Mouse (Mus musculus) hindbrain, embryonic 11.5 days (tissue): Measurements from ENCODE around the gene Banp. TPM values are rescaled to one million over a fixed set of nuclear protein-coding genes. Genes with fewer than 3 reads are reported as not detected.

Source experiments
- ATAC-seq: fragments of 200-750 bp; cut with Nextera tagmentation; 2 replicates; pipeline ENCODE4 v1.8.0; 2017; ENCODE audit warnings: mild to moderate bottlenecking, moderate TSS enrichment, moderate library complexity; ENCODE audit not compliant: low FRiP score
- DNase-seq: peaks from one replicate; pipeline ENCODE4 v3.0.0-alpha.2; 2015; ENCODE audit warnings: low spot score
- H3K27ac ChIP-seq: fragments of 300-500 bp; sonication (generic); 2 replicates; pipeline ENCODE4 v1.5.1; 2014; ENCODE audit warnings: mild to moderate bottlenecking, low read depth, low read length
- H3K27me3 ChIP-seq: fragments of 300-500 bp; sonication (generic); 2 replicates; pipeline ENCODE4 v1.6.1; 2014; ENCODE audit warnings: mild to moderate bottlenecking, low read length, moderate library complexity, mixed read lengths; ENCODE audit not compliant: control insufficient read depth, insufficient read depth
- H3K36me3 ChIP-seq: fragments of 300-500 bp; sonication (generic); 2 replicates; pipeline ENCODE4 v1.6.1; 2014; ENCODE audit warnings: mild to moderate bottlenecking, low read length, moderate library complexity, mixed read lengths; ENCODE audit not compliant: control insufficient read depth, insufficient read depth
- H3K4me1 ChIP-seq: fragments of 300-500 bp; sonication (generic); replicated peaks from 2 replicates; pipeline ENCODE4 v1.6.1; 2014; ENCODE audit warnings: low read length, mixed read lengths; ENCODE audit not compliant: control insufficient read depth, insufficient read depth
- H3K4me2 ChIP-seq: fragments of 300-500 bp; sonication (generic); replicated peaks from 2 replicates; pipeline ENCODE4 v1.6.1; 2014; ENCODE audit warnings: mild to moderate bottlenecking, low read depth, low read length
- H3K4me3 ChIP-seq: fragments of 300-500 bp; sonication (generic); 2 replicates; pipeline ENCODE4 v1.5.1; 2014; ENCODE audit warnings: low read depth, low read length
- H3K9ac ChIP-seq: fragments of 300-500 bp; sonication (generic); 2 replicates; pipeline ENCODE4 v1.6.1; 2014; ENCODE audit warnings: low read depth, low read length
- H3K9me3 ChIP-seq: fragments of 300-500 bp; sonication (generic); 2 replicates; pipeline ENCODE4 v1.6.1; 2016; ENCODE audit warnings: low read length; ENCODE audit not compliant: control insufficient read depth
- WGBS: fragments of 180-500 bp; shearing (Covaris S2); extraction: QIAGEN DNeasy Blood & Tissue Kit; methylation state at CpG from one replicate; pipeline ENCODE4 v1.1.7; 2014; 5-methylcytosine and 5-hydroxymethylcytosine counted together
- polyA plus RNA-seq: library from polyadenylated mRNA; unstranded; fragments of >200 nt; fragmentation: Nextera tagmentation; extraction: Ambion mirVana; gene quantifications from 2 replicates; pipeline ENCODE4 v1.2.1, GENCODE M21; 2014

Banp gene
- polyA plus RNA-seq, 1 experiment from 2014 or later, result 51.8 TPM

- ATAC-seq (peak; percentile 93), DNase-seq (peak; percentile 99)
- Histone ChIP-seq H3K9ac (peak within 1 kb of the TSS; percentile 67), H3K27ac (no peak within 1 kb of the TSS), H3K4me3 (peak within 1 kb of the TSS; percentile 70), H3K4me2 (peak within 1 kb of the TSS; percentile 98), H3K36me3 (no peaks in the 10 kb centered on the region), H3K27me3 (peaks cover 2% of the 10 kb centered on the region; the same call in 1 of the 2 replicates), H3K9me3 (no peaks in the 10 kb centered on the region), H3K4me1 (peaks cover 6% of the 10 kb centered on the region; the same call in 1 of the 2 replicates)
- WGBS, result under 1% methylated on average over 57 of the region's 61 CpGs
Observed at GRCm38 (mm10) chr8:121907587-121908248, 41.8 kb upstream of the Banp start, which contains the start of gene Slc7a5. TSS of gene Slc7a5 (minus strand) at chr8:121907694.

GRCm38 (mm10) chr8:121908378-121909147 lies 41.0 kb upstream of the Banp start:
- Histone ChIP-seq H3K9ac (no peak overlapping the region), H3K27me3 (peaks cover 2% of the 10 kb centered on the region; the same call in 1 of the 2 replicates), H3K4me2 (peak overlapping the region; percentile 98; the same call in 1 of the 2 replicates), H3K36me3 (no peaks in the 10 kb centered on the region), H3K27ac (no peak overlapping the region), H3K4me3 (no peak overlapping the region), H3K9me3 (no peaks in the 10 kb centered on the region), H3K4me1 (peaks cover 6% of the 10 kb centered on the region; the same call in 1 of the 2 replicates)
- no peak for ATAC-seq
- 61% methylated on average over 8 of the region's 8 CpGs for WGBS
- DNase-seq, result no peak

GRCm38 (mm10) chr8:121909148-121909541 lies 40.4 kb upstream of the Banp start:
- Histone ChIP-seq H3K4me1 (peaks cover 6% of the 10 kb centered on the region; the same call in 1 of the 2 replicates), H3K9me3 (no peaks in the 10 kb centered on the region), H3K9ac (no peak overlapping the region), H3K36me3 (no peaks in the 10 kb centered on the region), H3K4me2 (no peak overlapping the region), H3K27me3 (peaks cover 2% of the 10 kb centered on the region; the same call in 1 of the 2 replicates), H3K4me3 (no peak overlapping the region), H3K27ac (no peak overlapping the region)
- no peak for ATAC-seq
- 75% methylated on average over 8 of the region's 8 CpGs for WGBS
- DNase-seq, result no peak

GRCm38 (mm10) chr8:121909663-121910062 lies 39.9 kb upstream of the Banp start:
- WGBS, result 11% methylated on average over 6 of the region's 6 CpGs
- Histone ChIP-seq H3K4me3 (no peak overlapping the region), H3K4me1 (peaks cover 6% of the 10 kb centered on the region; the same call in 1 of the 2 replicates), H3K27ac (no peak overlapping the region), H3K9ac (no peak overlapping the region), H3K4me2 (no peak overlapping the region), H3K9me3 (no peaks in the 10 kb centered on the region), H3K27me3 (peaks cover 2% of the 10 kb centered on the region; the same call in 1 of the 2 replicates), H3K36me3 (no peaks in the 10 kb centered on the region)
- DNase-seq, result peak; percentile 83
- no peak for ATAC-seq

GRCm38 (mm10) chr8:121911400-121911799 lies 38.1 kb upstream of the Banp start:
- no peak for DNase-seq
- H3K4me3 ChIP-seq, result no peak overlapping the region
- H3K27me3 ChIP-seq, result peaks cover 2% of the 10 kb centered on the region; the same call in 1 of the 2 replicates
- no peak overlapping the region for H3K9ac ChIP-seq
- WGBS, result 93% methylated on average over 6 of the region's 6 CpGs
- no peak overlapping the region for H3K27ac ChIP-seq
- H3K4me1 ChIP-seq, result no peaks in the 10 kb centered on the region
- H3K36me3 ChIP-seq, result no peaks in the 10 kb centered on the region
- ATAC-seq, result no peak
- no peak overlapping the region for H3K4me2 ChIP-seq
- H3K9me3 ChIP-seq, result no peaks in the 10 kb centered on the region

GRCm38 (mm10) chr8:121911987-121912386 lies 37.6 kb upstream of the Banp start:
- Histone ChIP-seq H3K4me2 (no peak overlapping the region), H3K4me1 (no peaks in the 10 kb centered on the region), H3K36me3 (no peaks in the 10 kb centered on the region), H3K9me3 (no peaks in the 10 kb centered on the region), H3K27me3 (peaks cover 2% of the 10 kb centered on the region; the same call in 1 of the 2 replicates), H3K9ac (no peak overlapping the region), H3K27ac (no peak overlapping the region), H3K4me3 (no peak overlapping the region)
- WGBS, result 74% methylated on average over 7 of the region's 7 CpGs
- ATAC-seq, result no peak
- no peak for DNase-seq

- no peaks in the 10 kb centered on the region for H3K36me3 ChIP-seq
- ATAC-seq (no peak), DNase-seq (no peak)
- WGBS, result 68% methylated on average over 3 of the region's 3 CpGs
- H3K27me3 ChIP-seq, result peaks cover 2% of the 10 kb centered on the region; the same call in 1 of the 2 replicates
- no peak overlapping the region for H3K9ac ChIP-seq
- H3K27ac ChIP-seq, result no peak overlapping the region
- H3K4me2 ChIP-seq, result no peak overlapping the region
- H3K9me3 ChIP-seq, result no peaks in the 10 kb centered on the region
- no peaks in the 10 kb centered on the region for H3K4me1 ChIP-seq
- no peak overlapping the region for H3K4me3 ChIP-seq
Observed at GRCm38 (mm10) chr8:121912831-121913230, 36.7 kb upstream of the Banp start.

GRCm38 (mm10) chr8:121913378-121913777 lies 36.2 kb upstream of the Banp start:
- peaks cover 2% of the 10 kb centered on the region; the same call in 1 of the 2 replicates for H3K27me3 ChIP-seq
- no peaks in the 10 kb centered on the region for H3K9me3 ChIP-seq
- no peak for DNase-seq
- no peaks in the 10 kb centered on the region for H3K36me3 ChIP-seq
- H3K27ac ChIP-seq, result no peak overlapping the region
- WGBS, result 88% methylated on average over 8 of the region's 8 CpGs
- no peak overlapping the region for H3K9ac ChIP-seq
- no peak for ATAC-seq
- H3K4me3 ChIP-seq, result no peak overlapping the region
- H3K4me2 ChIP-seq, result no peak overlapping the region
- no peaks in the 10 kb centered on the region for H3K4me1 ChIP-seq
